Mouse (Mus musculus): Measurements from ENCODE around the gene Shkbp1.

Gene Shkbp1

GRCm38 (mm10) chr7:27355745-27356240, at the start of gene Shkbp1:
Shkbp1 (minus strand) TSS chr7:27356019.
- peak; percentile 85 for DNase-seq (ENCODE audit: low read depth, low spot score)

- DNase-seq (ENCODE audit: low read depth, low spot score), result no peak
Measured at GRCm38 (mm10) chr7:27404203-27404942, 48.6 kb upstream of the Shkbp1 start.

- no peak for DNase-seq (ENCODE audit: low read depth, low spot score)
Measured at GRCm38 (mm10) chr7:27402675-27403074, 46.9 kb upstream of the Shkbp1 start.

- no peak for DNase-seq (ENCODE audit: low read depth, low spot score)
Measured at GRCm38 (mm10) chr7:27400545-27400944, 44.7 kb upstream of the Shkbp1 start.

GRCm38 (mm10) chr7:27397048-27397949, 41.5 kb upstream of the Shkbp1 start:
- DNase-seq (ENCODE audit: low read depth, low spot score), result peak; percentile 16

- no peak for DNase-seq (ENCODE audit: low read depth, low spot score)
Measured at GRCm38 (mm10) chr7:27396184-27397047, 40.6 kb upstream of the Shkbp1 start.

- DNase-seq (ENCODE audit: low read depth, low spot score), result no peak
Measured at GRCm38 (mm10) chr7:27395521-27396183, 39.8 kb upstream of the Shkbp1 start.

GRCm38 (mm10) chr7:27391416-27391815, 35.6 kb upstream of the Shkbp1 start:
- DNase-seq (ENCODE audit: low read depth, low spot score), result no peak

GRCm38 (mm10) chr7:27389213-27389612, 33.4 kb upstream of the Shkbp1 start:
- DNase-seq (ENCODE audit: low read depth, low spot score), result no peak

GRCm38 (mm10) chr7:27384731-27385130, 28.9 kb upstream of the Shkbp1 start:
- DNase-seq (ENCODE audit: low read depth, low spot score), result no peak

GRCm38 (mm10) chr7:27384134-27384533, 28.3 kb upstream of the Shkbp1 start:
- no peak for DNase-seq (ENCODE audit: low read depth, low spot score)

- no peak for DNase-seq (ENCODE audit: low read depth, low spot score)
Measured at GRCm38 (mm10) chr7:27383233-27383632, 27.4 kb upstream of the Shkbp1 start.

GRCm38 (mm10) chr7:27381560-27381959, 25.7 kb upstream of the Shkbp1 start:
- DNase-seq (ENCODE audit: low read depth, low spot score), result no peak

GRCm38 (mm10) chr7:27381009-27381408, 25.2 kb upstream of the Shkbp1 start:
- no peak for DNase-seq (ENCODE audit: low read depth, low spot score)

- DNase-seq (ENCODE audit: low read depth, low spot score), result no peak
Measured at GRCm38 (mm10) chr7:27379836-27380235, 24.0 kb upstream of the Shkbp1 start.

- no peak for DNase-seq (ENCODE audit: low read depth, low spot score)
Measured at GRCm38 (mm10) chr7:27378431-27378830, 22.6 kb upstream of the Shkbp1 start.

- DNase-seq (ENCODE audit: low read depth, low spot score), result no peak
Measured at GRCm38 (mm10) chr7:27375274-27375673, 19.5 kb upstream of the Shkbp1 start.

GRCm38 (mm10) chr7:27371715-27372462, 16.1 kb upstream of the Shkbp1 start:
- DNase-seq (ENCODE audit: low read depth, low spot score), result no peak

GRCm38 (mm10) chr7:27369111-27369510, 13.3 kb upstream of the Shkbp1 start:
- DNase-seq (ENCODE audit: low read depth, low spot score), result no peak

- no peak for DNase-seq (ENCODE audit: low read depth, low spot score)
Measured at GRCm38 (mm10) chr7:27367976-27368375, 12.2 kb upstream of the Shkbp1 start.
